Mouse (Mus musculus) bone marrow macrophage, adult 2 months (primary cell): ENCODE results near the gene Ogt.

Experiments used
- CTCF ChIP-seq: IDR thresholded peaks from 2 replicates; pipeline ENCODE4 v1.5.1; 2012; ENCODE audit warnings: low read depth, mild to moderate bottlenecking, low read length, moderate library complexity
- POLR2A ChIP-seq: IDR thresholded peaks from 2 replicates; pipeline ENCODE4 v1.6.1; 2012; ENCODE audit warnings: mild to moderate bottlenecking, low read depth, low read length, borderline replicate concordance

- TF ChIP-seq POLR2A (no peak), CTCF (no peak)
Measured at GRCm38 (mm10) chrX:101697537-101697936, 57.7 kb downstream of the Ogt start.
